Mouse (Mus musculus) CD4-positive, CD25-positive, alpha-beta regulatory T cell, adult 4 months (primary cell): Measurements from ENCODE around the gene Bcl2l1. TPM values are rescaled to one million over a fixed set of nuclear protein-coding genes. Genes with fewer than 3 reads are reported as not detected.
A peak's percentile ranks its signal among the peaks of the same experiment; 100 is the strongest.

Source experiments
- ATAC-seq: one replicate; pipeline ENCODE4 v1.8.0; 2017
- polyA plus RNA-seq, 2 experiments: library from polyadenylated mRNA; unstranded; fragments of 100-300 nt; shearing (Covaris generic); gene quantifications; one replicate each; pipeline ENCODE4 v1.2.1; 2017

The Bcl2l1 gene
- polyA plus RNA-seq, 2 experiments from 2014 or later: 55.5 to 75.0 TPM

DNA sequence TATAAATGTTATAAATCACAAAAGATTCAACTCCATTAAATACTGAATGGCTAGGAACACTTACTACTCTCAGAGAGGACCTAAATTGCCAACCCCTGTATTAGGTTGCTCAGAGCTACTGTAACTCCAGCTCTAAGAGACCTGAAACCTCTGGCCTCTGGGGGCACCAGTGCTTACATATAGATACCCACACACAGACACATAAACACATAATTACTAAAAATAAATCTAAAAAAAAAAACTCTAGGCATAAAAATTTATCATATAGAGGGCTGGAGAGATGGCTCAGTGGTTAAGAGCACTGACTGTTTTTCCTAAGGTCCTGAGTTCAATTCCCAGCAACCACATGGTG is 30.8 kb downstream of the Bcl2l1 start:
- ATAC-seq: no peak

DNA sequence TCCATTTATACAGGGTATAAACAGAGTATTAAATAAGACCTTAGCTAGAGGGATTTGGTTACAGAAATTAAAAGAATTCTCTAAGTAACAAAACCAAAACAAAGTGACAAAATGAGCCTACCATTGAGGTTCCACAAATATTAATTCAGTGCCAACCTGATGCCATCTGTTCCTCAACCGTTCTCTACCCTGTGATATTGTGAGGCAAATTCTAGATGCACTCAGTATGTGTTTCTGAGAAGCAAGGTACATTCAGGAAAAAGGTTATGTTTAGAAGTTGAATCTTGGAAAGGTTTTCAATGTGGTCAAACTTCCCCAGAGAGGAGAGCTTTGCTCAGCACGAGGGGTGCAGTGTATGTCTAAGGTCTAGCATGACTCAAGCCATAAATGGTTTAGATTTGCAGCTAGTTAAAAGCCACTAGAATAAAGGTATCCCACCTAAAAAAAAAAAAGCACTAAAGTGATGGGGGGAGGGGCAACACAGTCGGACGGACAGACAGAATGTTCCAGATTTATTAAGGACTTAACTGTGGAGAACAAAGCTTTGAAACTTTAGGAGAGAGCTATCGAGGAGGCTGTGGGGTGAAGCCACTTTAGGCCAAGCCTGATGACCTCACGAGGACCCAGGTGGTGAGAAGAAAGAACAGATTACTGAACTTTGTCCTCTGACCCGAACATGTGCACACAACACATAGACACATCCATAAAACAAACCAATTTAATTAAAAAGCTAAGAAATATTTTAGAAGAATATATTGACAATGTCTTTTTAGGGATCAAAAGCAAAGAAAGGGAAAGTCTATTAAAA is 31.4 kb downstream of the Bcl2l1 start:
- ATAC-seq: no peak

DNA sequence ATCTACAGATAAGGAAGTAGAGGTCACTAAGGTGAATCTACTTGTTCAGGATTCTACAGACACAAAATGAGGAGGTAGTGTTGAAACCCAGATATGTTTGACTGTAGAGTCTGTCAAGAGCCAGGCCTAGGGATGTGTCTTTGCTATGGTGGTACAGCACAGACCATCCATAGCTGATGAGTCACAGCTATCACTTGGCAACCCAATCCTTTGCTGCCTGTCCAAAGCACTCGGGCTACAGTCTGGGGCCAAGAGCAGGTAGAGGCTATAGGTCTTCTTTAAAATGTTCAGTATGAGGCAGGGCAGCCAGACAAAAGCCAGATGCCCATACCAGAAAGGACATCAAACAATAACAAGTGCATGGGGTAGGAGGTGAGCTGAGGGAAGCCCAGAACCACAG is 33.9 kb downstream of the Bcl2l1 start:
- ATAC-seq: no peak

DNA sequence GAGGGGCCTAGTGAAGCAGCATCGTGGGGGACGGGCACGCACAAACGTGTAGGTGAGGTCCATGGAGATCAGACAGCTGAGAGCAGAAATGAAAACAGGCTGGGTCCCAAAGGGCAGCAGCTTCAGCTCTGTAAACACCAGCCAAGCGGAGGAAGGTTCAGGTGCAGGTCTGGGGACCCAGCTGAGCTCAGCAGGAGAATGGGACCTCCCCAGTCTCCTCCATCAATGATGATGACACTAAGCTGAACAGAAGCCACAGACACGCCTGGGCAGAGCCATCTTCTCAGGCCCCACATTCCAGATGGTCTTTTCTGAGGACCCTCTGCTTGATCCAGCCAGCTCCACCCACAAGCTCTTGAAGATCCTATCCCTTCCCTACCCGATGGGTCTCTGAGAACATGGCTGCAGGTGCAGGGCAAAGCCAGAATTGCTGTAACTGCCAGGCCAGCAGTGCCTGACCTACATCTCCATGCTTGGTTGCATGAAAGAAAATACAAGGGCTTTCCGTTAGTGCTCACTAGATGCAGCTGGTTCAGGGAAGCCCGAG is 37.2 kb downstream of the Bcl2l1 start:
- ATAC-seq: no peak

DNA sequence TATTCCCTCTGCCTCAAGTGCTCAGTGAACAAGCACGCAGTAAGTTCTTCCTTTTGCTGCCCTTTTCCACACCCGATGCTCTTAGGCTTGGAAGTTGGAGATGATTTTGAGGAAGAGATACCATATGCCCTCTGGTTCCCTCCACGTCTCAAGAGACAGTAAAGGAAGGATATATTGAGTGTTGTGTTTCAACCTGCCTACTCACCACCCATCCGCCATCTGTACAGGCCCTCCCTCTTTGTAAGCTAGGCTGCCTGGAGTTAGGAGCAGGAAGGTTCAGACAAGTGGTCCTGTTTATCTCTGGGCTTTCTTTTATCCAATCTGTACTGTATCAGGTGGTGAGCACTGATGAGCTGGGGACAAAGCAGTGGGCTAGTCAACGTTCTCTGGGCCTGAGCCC is 38.1 kb downstream of the Bcl2l1 start:
- no peak for ATAC-seq

DNA sequence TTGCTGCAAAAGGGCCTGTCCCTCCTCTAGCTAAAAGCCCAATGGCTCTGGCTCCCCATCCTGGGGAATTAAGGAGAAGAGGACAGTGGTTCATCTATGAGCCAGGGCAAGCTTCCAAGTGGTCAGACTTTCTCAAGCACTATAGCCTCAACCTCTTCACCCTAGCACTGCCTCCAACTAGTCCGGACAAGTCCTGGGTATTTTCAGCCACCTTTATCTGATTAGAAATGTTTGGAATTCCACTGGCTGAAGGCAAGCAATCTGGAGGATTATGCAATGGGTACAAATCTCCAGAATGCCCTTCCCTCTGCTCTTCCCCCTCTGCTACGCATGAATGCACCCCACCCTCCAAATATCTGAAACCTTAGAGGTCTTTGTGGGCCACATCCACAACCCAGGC is 39.1 kb downstream of the Bcl2l1 start:
- no peak for ATAC-seq

DNA sequence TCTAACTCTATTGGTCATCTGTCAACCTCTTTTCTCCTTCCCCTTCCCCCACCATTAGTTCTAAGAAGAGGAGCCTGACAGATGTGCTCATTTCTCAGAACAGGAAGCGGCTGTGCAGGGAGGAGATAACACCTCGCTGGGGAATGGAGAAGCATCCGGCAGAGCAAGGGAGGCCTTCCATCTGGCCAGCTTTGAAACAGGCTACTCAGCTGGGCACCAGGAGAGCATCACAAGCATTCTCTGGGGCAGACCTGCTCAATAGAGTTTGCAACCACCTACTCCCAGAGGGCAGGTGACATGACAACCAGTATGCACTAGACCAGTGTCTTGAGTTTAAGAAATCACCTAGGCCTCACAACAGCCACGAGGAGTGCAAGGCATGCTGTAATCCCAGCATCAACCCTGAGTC is 41.9 kb downstream of the Bcl2l1 start:
- ATAC-seq: peak; percentile 79

DNA sequence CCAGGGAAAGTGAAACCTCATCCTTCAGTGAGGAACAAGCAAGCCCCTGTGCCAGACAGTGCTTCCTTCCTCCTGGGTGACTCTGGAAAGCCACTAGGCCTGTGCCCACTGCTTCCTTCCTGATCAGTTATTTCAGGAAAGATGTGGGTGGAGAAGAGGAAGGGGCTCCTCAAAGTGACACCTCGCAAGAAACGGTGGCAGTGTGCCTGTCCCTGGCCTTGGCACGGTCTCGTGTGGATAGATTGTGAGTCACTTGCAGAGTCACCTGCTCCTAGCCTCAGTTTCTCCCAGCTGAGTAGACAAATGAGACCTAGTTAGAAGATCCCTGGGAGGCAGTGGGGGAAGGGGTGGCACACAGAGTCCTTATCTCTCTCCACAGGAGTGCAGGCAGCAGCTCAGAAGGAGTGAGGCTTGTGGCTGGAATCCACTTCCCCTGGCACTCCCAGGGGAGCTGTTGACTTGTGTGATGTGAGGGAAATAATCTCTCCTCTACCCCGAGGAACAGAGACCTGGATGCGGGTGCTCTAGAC is 42.6 kb downstream of the Bcl2l1 start:
- ATAC-seq: peak; percentile 33

DNA sequence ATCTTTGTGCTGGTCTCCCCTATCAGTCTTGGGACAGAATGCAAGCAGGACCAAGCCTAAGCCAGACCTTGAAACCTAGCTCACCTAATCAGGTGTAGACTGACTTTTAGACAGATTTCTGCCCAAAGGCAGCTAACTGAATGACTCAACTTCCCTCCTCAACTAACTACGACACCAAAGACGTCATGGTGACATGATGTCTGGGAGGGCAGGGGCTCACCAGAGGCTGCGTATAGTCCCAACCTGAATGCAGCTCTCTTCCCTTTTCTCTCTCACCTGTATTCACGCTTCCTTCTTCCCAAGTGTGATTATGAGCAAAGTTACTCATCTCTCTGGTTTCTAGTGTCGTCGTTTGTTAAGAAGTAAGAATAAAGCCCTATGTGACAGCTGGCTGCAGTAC is 44.0 kb downstream of the Bcl2l1 start:
- ATAC-seq: peak; percentile 53

DNA sequence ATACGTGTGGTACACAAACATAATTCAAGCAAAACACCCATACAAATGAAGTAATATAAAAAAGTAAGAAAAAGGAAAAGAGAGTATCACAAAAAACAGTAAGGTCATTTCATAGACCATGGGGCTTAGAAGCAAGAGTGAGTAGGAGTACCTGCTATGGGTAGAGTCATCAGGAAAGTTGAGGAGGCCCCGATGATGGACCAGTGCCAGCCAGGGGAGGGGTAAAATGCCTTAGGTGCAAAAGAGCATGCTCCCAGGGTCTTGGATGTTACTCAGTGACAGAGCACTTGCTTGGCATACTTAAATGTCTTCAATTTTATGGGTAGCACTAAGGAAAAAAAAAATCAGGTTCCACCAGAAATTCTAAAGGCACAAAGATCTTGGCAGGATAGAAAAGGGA is 44.4 kb downstream of the Bcl2l1 start:
- no peak for ATAC-seq

DNA sequence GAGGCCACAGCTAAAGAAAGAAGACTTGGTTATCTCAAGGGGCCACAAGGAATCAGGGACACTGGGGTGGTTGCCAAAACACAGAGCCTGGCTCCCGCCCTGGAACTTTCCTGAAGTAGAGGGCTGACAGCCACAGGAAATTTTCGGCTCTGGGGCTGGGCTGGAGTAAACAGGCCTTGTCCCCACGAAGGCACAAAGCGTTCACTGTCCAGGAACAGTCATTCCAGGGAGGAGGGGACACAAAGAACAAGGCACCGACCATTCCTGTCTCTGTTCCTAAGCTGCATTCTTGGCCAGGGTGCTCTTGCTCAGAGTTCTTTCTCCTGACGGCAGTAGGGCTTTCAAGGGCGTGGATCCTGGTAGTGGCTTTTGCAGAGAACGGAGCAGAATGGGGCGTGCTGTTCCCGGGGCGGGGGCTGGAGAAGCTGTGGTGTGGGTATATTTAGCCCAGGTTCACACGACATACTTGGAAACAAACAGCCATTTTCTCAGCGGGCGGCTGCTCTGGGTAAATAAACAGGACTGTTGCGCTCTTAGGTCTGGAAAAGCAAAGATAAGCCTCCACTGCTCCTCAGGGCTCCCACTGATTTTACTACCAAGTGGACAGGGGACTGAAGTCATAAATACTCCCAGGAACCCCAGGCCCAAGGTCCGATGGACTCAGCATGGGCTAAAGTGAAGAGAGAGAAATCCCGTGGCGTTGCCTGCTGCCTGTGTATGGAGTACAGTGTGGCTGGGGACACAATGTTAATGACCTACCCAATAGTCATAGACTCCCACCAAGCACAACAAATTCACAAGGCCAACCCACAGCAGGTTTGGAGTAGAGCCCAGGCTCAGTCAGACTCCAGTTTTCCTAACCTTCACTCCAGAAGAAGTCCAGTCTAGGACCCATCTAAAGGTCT is 45.8 kb downstream of the Bcl2l1 start:
- ATAC-seq: no peak

DNA sequence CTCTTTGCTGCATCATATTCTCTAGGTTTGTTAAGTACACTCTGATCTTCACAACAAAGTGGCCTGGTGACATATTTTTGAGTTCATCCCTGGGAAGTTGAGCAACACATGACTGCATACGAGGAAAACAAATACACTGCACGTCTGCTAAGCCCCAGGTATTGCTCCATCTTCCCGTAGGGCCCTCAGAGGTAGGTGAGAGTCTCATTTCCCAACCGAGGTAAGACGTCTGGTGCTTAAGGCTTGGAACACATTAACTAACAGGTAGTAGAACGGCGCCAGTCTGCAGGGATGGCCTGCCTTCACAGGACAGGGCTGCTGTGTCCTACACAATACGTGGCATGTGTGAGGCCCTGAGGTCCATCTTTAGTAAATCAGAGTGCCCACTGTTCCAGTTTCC is 46.9 kb downstream of the Bcl2l1 start:
- no peak for ATAC-seq

DNA sequence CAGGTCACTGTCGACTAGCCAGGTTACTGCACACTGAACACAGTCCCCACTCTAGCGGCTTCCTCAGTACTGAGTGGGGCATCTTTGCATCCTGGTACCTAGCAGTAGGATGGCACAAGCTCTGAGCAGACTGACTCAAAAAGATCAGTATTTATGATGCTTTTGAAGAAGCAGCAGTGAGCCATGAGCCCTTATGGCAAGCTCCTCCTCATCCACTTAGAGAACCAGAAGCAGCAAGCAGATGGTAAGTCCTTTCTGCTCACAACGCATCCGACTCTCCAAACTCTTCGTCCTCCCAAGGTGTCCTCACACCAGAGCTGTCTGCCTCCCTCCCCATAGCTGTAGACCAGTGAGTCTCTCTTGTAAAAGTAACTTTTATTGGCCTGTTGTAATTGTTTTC is 48.3 kb downstream of the Bcl2l1 start:
- no peak for ATAC-seq

DNA sequence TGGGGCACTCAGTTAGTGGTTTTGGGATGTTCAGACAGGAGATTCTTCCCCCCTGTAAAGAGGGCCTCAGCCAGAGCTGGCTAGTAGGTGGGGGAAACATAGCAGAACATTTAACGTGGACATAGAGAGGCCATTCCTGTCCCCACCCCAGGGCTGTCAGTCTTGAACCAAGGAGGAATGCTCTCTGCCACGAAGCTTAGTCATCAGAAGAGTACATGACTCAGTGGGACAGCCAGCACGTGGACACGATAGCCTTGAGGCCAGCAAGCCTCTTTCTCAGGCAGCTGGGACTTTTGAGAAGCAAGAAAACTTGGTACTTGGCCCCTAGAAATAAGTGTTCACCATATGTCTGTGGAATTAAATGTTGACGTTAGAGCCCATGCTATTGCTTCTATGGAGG is 48.9 kb downstream of the Bcl2l1 start:
- no peak for ATAC-seq

DNA sequence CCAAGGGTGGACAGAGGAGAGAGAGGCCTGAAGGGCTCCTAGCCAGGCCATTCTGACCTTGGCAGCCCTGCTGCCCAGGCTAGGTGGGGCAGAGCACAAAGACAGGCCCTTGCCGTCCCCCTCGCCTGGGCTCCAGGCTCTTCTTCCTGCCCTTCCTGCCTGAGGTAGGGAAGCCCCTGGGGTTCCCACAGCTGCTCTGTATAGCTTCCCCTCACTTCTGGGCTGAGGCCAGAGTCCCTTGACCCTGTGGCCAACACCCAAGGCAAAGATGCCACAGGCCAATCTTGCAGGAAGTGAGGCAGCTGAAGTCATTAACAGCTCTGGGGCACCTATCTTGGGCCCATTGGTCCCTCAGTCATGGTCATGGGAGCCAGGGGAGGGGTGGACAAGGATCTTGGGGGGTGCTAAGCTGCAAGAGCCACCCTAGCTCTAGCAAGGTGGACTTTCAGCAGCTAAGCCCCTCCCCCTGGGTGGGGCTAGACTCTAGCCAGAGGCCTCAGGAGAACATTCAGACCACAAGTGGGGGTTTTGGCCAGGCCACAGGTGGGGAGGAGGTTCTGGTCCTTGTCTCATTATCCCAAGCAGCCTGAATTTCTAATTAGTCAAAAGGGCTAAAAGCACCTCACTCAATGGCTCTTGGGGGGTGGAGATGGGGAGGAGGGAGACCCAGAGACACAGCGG is 50.4 kb downstream of the Bcl2l1 start:
- no peak for ATAC-seq

DNA sequence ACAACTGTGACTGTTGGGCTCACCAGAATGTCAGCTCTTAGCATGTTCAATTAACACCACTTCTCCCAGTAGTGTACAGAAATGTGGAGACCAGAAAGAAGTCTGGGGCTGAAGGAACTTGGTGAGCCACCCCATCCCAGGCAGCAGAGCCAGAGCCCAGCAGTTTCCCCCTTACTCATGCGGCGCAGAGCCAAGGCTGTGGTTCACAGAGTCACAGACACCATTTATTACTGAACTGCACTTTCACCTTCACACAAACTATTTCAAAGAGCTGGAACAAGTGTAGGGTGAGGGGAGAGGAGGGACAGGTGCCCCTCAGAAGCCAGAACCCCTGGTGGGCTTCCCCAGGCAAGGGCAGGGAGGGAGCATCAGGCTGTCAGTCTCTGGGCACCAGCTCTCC is 51.1 kb downstream of the Bcl2l1 start:
- no peak for ATAC-seq

DNA sequence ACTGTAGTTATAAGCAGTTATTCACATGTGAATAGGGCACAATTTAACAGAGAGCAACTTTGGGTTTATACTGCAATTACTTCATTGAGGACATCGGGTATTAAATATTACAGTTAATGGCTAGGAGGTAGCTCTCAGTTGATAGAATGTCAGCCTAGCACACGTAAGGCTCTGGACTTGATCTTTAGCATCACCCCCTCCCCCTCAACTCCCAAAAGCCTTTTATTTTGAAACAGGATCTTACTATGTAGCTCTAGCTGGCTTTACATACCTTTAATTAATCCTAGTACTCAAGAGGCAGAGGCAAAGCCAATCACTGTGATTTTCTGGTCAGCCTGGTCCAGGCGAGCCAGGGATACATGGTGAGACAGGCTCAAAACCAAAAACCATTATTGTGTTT is 54.4 kb downstream of the Bcl2l1 start:
- no peak for ATAC-seq

DNA sequence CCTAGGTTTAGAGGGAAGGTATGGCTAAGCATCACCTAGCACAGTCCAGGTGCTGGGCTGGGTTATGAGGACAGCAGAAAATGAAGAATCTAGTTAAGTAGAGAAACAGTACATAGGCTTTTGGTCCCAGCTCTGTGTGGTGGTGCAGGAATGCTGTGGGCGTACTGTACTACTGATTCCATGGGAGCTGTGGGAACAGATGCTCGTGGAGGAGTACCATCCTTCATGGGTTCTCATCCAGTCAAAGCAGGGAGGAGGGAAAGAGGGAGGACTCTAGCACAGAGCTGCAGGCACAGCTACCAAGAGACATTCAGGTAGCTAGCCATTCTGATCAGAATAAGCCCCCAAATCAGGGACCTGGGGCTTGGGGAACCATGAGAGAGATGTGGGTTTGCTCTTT is 55.1 kb downstream of the Bcl2l1 start:
- no peak for ATAC-seq

DNA sequence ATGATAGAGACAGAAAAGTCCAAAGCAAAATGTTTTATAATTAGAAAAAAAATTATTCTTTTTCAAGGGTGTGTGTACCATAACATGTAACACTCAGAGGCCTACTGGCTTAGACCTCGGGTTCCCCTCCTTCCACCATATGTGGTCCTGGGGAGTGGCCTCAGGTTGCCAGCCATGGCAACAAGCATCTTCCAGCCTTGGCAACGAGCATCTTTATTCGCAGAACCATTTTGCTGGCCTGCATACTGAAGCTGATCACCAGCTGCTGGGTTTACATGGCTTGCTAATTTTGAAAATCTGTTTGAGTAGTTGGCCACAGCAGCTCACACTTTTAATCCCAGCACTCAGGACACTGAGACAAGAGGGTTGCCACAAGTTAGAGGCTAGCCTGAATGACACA is 55.5 kb downstream of the Bcl2l1 start:
- ATAC-seq: no peak

DNA sequence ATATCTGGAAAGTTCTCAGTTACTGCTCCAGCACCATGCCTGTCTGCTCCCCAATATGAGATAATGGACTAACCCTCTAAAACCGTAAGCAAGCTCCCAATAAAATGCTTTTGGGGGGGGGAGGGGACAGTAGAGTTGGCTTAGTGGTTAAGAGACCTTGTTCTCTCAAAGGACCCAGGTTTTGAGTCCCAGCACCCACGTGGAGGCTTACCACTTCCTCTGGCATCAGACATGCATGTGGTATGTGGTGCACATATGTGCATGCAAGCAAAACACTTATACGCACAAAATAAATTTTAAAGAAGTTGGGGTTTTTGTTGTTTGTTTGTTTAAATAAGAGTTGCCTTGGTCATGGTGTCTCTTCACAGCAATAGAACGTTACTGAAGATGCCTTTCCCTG is 56.2 kb downstream of the Bcl2l1 start:
- ATAC-seq: peak; percentile 85

DNA sequence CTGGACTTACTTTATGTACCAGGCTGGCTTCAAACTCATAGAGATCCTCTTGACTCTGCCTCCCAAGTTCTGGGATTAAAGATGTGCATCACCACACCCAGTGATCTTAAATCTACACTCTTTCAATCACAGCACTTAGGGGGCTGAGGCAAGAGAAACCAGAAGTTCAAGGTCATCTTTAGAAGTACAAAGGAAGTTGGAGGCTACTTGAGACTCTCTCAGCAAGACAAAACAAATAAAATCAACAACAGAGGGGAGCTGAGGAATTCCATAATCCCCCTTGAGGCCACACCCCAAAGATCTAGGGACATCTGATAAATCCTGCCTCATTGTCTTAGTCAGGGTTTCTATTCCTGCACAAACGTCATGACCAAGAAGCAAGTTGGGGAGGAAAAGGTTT is 59.3 kb downstream of the Bcl2l1 start:
- no peak for ATAC-seq

DNA sequence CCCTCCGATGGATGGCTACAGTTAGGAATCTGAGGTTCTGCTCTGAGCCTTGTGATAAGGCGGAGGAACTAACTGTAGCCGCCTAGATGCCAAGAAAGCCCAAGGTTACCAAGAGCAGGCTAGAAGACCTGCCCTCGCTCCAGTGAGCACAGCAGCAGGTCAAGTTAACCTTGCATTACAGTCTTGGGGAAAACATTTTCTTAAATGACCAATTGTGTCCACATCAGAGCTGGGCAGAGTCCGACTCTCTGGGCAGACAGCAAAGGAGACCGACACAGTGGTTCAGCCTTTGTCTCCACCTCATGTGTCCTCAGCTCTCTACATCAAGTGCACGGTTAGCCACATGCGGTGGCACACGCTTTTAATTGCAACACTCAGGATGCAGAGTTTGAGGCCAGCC is 60.0 kb downstream of the Bcl2l1 start:
- no peak for ATAC-seq

DNA sequence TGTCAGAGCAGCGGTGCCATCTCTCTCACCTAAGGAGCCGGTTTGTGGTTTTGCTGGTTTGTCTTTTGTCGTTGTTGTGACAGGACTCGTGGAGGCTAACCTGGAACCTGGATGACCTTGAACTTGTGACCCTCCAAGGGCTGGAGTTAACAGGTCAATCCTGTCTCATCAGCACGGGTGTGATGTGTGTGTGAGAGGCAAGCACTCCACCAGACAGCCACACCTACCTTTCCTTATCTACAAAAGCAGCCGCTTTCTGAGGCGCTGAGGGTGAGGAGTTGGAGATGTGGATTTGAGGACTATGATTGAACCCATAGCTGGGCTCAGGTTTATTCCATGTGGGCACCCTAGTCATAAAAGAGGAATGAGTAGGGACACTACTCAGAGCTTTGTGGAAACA is 61.9 kb downstream of the Bcl2l1 start:
- no peak for ATAC-seq
